Mouse (Mus musculus): Measurements from ENCODE around the gene Mrps16.
A peak's percentile ranks its signal among the peaks of the same experiment; 100 is the strongest.

DNA sequence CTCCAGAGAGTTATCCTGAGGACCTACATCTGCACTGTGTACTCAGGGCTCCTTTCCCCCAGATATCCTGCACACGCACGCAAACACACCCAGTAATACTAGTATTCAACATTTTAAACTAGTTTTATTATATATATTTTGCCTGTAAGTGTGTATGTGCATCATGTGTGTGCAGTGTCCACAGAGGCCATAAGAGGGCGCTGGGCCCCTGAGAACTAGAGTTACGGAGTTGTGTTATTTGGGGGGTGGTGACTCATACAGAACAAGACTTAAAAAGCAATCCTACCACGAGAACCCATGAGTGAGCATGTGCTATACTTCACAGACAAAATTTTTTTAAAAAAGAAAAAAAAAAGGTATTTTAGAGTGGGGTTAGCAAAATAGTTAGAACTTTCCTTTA, 54.0 kb downstream of the Mrps16 start:
- TF ChIP-seq CTCF (IDR thresholded peaks at IDR 0.05; ENCODE audit: extremely low read depth, insufficient read length, insufficient replicate concordance, low read depth, low read length) (peak; percentile 11; the same call in 1 of the 2 replicates), POLR2A (IDR thresholded peaks at IDR 0.05; ENCODE audit: low read depth, low read length) (no peak)
